Mouse (Mus musculus) brain, embryonic 14.5 days (tissue): Measurements from ENCODE around the gene Tjap1.

ENCODE experiments used
- CTCF ChIP-seq: fragments of 200-500 bp; IDR thresholded peaks from 2 replicates; pipeline ENCODE4 v1.5.1; 2012; ENCODE audit warnings: inconsistent platforms, mild to moderate bottlenecking, moderate library complexity, borderline replicate concordance; ENCODE audit not compliant: insufficient read depth, insufficient read length; ENCODE audit errors: extremely low read depth
- POLR2A ChIP-seq: fragments of 200-500 bp; IDR thresholded peaks from 2 replicates; pipeline ENCODE4 v1.6.1; 2012; ENCODE audit warnings: mild to moderate bottlenecking, inconsistent platforms, borderline replicate concordance; ENCODE audit not compliant: poor library complexity, insufficient read depth, insufficient read length, severe bottlenecking; ENCODE audit errors: extremely low read depth

DNA sequence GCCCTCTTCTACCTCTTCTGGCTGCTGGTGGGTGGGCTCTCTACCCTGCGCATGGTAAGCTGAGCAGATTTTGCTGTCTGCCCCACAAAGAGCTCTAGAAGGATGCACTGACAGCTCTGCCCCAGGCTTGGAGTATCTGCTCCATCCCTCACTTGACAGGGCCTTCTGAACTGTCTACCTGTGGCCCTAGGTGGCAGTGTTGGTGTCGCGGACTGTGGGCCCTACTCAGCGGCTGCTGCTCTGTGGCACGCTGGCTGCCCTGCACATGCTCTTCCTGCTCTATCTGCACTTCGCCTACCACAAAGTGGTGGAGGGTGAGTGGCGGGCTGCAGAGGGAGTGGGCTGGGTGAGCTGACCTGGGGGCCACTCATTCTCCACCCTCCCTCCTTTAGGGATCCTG is 31.7 kb downstream of the Tjap1 start:
- TF ChIP-seq CTCF (no peak), POLR2A (no peak)
